Mouse (Mus musculus) hindbrain, postnatal 0 days (tissue): ENCODE measurements at regions not wholly inside any gene's neighbourhood (a gene's known extent, or its start where the extent isn't known, plus 50 kb on each side); places are given as distances from the start of the nearest gene placed in this dataset.

ENCODE experiments used
- ATAC-seq: fragments of 200-750 bp; cut with Nextera tagmentation; 2 replicates; pipeline ENCODE4 v1.8.0; 2017; ENCODE audit warnings: mild to moderate bottlenecking, moderate TSS enrichment, moderate library complexity
- DNase-seq: peaks from one replicate; pipeline ENCODE4 v3.0.0-alpha.2; 2015; ENCODE audit warnings: low spot score
- H3K27ac ChIP-seq: fragments of 300-500 bp; sonication (generic); 2 replicates; pipeline ENCODE4 v1.5.1; 2014; ENCODE audit warnings: mild to moderate bottlenecking
- H3K27me3 ChIP-seq: fragments of 300-500 bp; sonication (generic); 2 replicates; pipeline ENCODE4 v1.6.1; 2014; ENCODE audit warnings: low read length, mixed read lengths; ENCODE audit not compliant: insufficient read depth
- H3K36me3 ChIP-seq: fragments of 300-500 bp; sonication (generic); 2 replicates; pipeline ENCODE4 v1.6.1; 2014; ENCODE audit warnings: low read length, mixed read lengths; ENCODE audit not compliant: insufficient read depth
- H3K4me1 ChIP-seq: fragments of 300-500 bp; sonication (generic); 2 replicates; pipeline ENCODE4 v1.6.1; 2014; ENCODE audit warnings: antibody characterized with exemption, low read length, mixed read lengths; ENCODE audit not compliant: insufficient read depth
- H3K4me2 ChIP-seq: fragments of 300-500 bp; sonication (generic); 2 replicates; pipeline ENCODE4 v1.6.1; 2014; ENCODE audit warnings: low read depth, mild to moderate bottlenecking, low read length, moderate library complexity, mixed read lengths
- H3K4me3 ChIP-seq: fragments of 300-500 bp; sonication (generic); 2 replicates; pipeline ENCODE4 v1.5.1; 2014; ENCODE audit warnings: low read length
- H3K9ac ChIP-seq: fragments of 300-500 bp; sonication (generic); replicated peaks from 2 replicates; pipeline ENCODE4 v1.6.1; 2014; ENCODE audit warnings: mild to moderate bottlenecking, low read length, moderate library complexity, mixed read lengths
- H3K9me3 ChIP-seq: fragments of 300-500 bp; sonication (generic); 2 replicates; pipeline ENCODE4 v1.6.1; 2016; ENCODE audit warnings: low read length, mixed read lengths
- CTCF ChIP-seq: IDR thresholded peaks from 2 replicates; pipeline ENCODE4 v1.5.1; 2016; ENCODE audit warnings: antibody characterized with exemption, control low read depth, low read depth
- WGBS: fragments of 180-500 bp; shearing (Covaris S2); extraction: QIAGEN DNeasy Blood & Tissue Kit; methylation state at CpG from one replicate; pipeline ENCODE4 v1.1.7; 2014; 5-methylcytosine and 5-hydroxymethylcytosine counted together

GRCm38 (mm10) chr6:52428489-52429203 is 115.3 kb downstream of the Evx1 start:
- no peak for ATAC-seq
- TF ChIP-seq CTCF = no peak
- WGBS = 71% methylated on average over 11 of the region's 11 CpGs
- no peaks in the 10 kb centered on the region for H3K36me3 ChIP-seq
- no peak overlapping the region for H3K4me2 ChIP-seq
- H3K4me1 ChIP-seq = no peaks in the 10 kb centered on the region
- no peak overlapping the region for H3K4me3 ChIP-seq
- H3K27me3 ChIP-seq = no peaks in the 10 kb centered on the region
- no peak overlapping the region for H3K27ac ChIP-seq
- H3K9me3 ChIP-seq = no peaks in the 10 kb centered on the region
- H3K9ac ChIP-seq = no peak overlapping the region
- no peak for DNase-seq

- DNase-seq (no peak), ATAC-seq (no peak)
- no peak overlapping the region for H3K4me2 ChIP-seq
- H3K36me3 ChIP-seq = no peaks in the 10 kb centered on the region
- TF ChIP-seq CTCF = no peak
- H3K27ac ChIP-seq = no peak overlapping the region
- no peak overlapping the region for H3K9ac ChIP-seq
- no peaks in the 10 kb centered on the region for H3K9me3 ChIP-seq
- H3K4me3 ChIP-seq = no peak overlapping the region
- H3K27me3 ChIP-seq = no peaks in the 10 kb centered on the region
- H3K4me1 ChIP-seq = no peaks in the 10 kb centered on the region
- 82% methylated on average over 5 of the region's 5 CpGs for WGBS
Measured at GRCm38 (mm10) chr6:52429204-52429552, 115.9 kb downstream of the Evx1 start.

- WGBS = 83% methylated on average over 2 of the region's 2 CpGs
- no peaks in the 10 kb centered on the region for H3K4me1 ChIP-seq
- no peak overlapping the region for H3K4me2 ChIP-seq
- no peak overlapping the region for H3K27ac ChIP-seq
- TF ChIP-seq CTCF = no peak
- no peak overlapping the region for H3K9ac ChIP-seq
- H3K9me3 ChIP-seq = no peaks in the 10 kb centered on the region
- no peaks in the 10 kb centered on the region for H3K27me3 ChIP-seq
- H3K4me3 ChIP-seq = no peak overlapping the region
- H3K36me3 ChIP-seq = no peaks in the 10 kb centered on the region
- ATAC-seq (no peak), DNase-seq (no peak)
Measured at GRCm38 (mm10) chr6:52433234-52433633, 119.9 kb downstream of the Evx1 start.

- TF ChIP-seq CTCF = no peak
- Histone ChIP-seq H3K4me1 (no peaks in the 10 kb centered on the region), H3K27ac (no peak overlapping the region), H3K4me2 (no peak overlapping the region), H3K9me3 (no peaks in the 10 kb centered on the region), H3K36me3 (no peaks in the 10 kb centered on the region), H3K27me3 (no peaks in the 10 kb centered on the region), H3K9ac (no peak overlapping the region), H3K4me3 (no peak overlapping the region)
- DNase-seq = no peak
- ATAC-seq = no peak
- WGBS = 80% methylated on average over 4 of the region's 4 CpGs
Measured at GRCm38 (mm10) chr6:52434771-52435170, 121.5 kb downstream of the Evx1 start.

- Histone ChIP-seq H3K27me3 (no peaks in the 10 kb centered on the region), H3K4me1 (no peaks in the 10 kb centered on the region), H3K4me3 (no peak overlapping the region), H3K4me2 (no peak overlapping the region), H3K9me3 (no peaks in the 10 kb centered on the region), H3K9ac (no peak overlapping the region), H3K36me3 (no peaks in the 10 kb centered on the region), H3K27ac (no peak overlapping the region)
- no peak for DNase-seq
- 82% methylated on average over 5 of the region's 5 CpGs for WGBS
- ATAC-seq = no peak
- no peak for TF ChIP-seq CTCF
Measured at GRCm38 (mm10) chr6:52435358-52435757, 122.1 kb downstream of the Evx1 start.

GRCm38 (mm10) chr6:52438366-52438765 is 125.1 kb downstream of the Evx1 start:
- H3K27me3 ChIP-seq = no peaks in the 10 kb centered on the region
- no peaks in the 10 kb centered on the region for H3K9me3 ChIP-seq
- no peak overlapping the region for H3K27ac ChIP-seq
- ATAC-seq = no peak
- H3K4me2 ChIP-seq = no peak overlapping the region
- no peak overlapping the region for H3K9ac ChIP-seq
- TF ChIP-seq CTCF = no peak
- no peak overlapping the region for H3K4me3 ChIP-seq
- WGBS = 55% methylated on average over 8 of the region's 8 CpGs
- no peaks in the 10 kb centered on the region for H3K4me1 ChIP-seq
- DNase-seq = no peak
- no peaks in the 10 kb centered on the region for H3K36me3 ChIP-seq

GRCm38 (mm10) chr6:52439204-52439603 is 125.9 kb downstream of the Evx1 start:
- 91% methylated on average over 7 of the region's 7 CpGs for WGBS
- Histone ChIP-seq H3K4me1 (no peaks in the 10 kb centered on the region), H3K36me3 (no peaks in the 10 kb centered on the region), H3K4me3 (no peak overlapping the region), H3K27me3 (no peaks in the 10 kb centered on the region), H3K9ac (no peak overlapping the region), H3K4me2 (no peak overlapping the region), H3K9me3 (no peaks in the 10 kb centered on the region), H3K27ac (no peak overlapping the region)
- DNase-seq = no peak
- TF ChIP-seq CTCF = no peak
- ATAC-seq = no peak
